Mouse (Mus musculus) limb, embryonic 14.5 days (tissue): ENCODE data around the gene Vcan. TPM values are rescaled to one million over a fixed set of nuclear protein-coding genes. Genes with fewer than 3 reads are reported as not detected.

Source experiments
- ATAC-seq: fragments of 200-750 bp; cut with Nextera tagmentation; 2 replicates; pipeline ENCODE4 v1.8.0; 2017; ENCODE audit warnings: low read depth, moderate number of reproducible peaks, moderate TSS enrichment; ENCODE audit not compliant: low FRiP score
- DNase-seq: peaks from one replicate; pipeline ENCODE4 v3.0.0-alpha.2; 2015; ENCODE audit warnings: low spot score
- H3K27ac ChIP-seq: fragments of 300-500 bp; sonication (generic); replicated peaks from 2 replicates; pipeline ENCODE4 v1.5.1; 2014; ENCODE audit warnings: low read depth, mild to moderate bottlenecking, low read length, moderate library complexity, mixed read lengths
- H3K27me3 ChIP-seq: fragments of 300-500 bp; sonication (generic); 2 replicates; pipeline ENCODE4 v1.6.1; 2014; ENCODE audit warnings: low read length, mixed read lengths; ENCODE audit not compliant: control insufficient read depth, insufficient read depth
- H3K36me3 ChIP-seq: fragments of 300-500 bp; sonication (generic); 2 replicates; pipeline ENCODE4 v1.6.1; 2014; ENCODE audit warnings: mild to moderate bottlenecking, low read length, moderate library complexity, mixed read lengths; ENCODE audit not compliant: control insufficient read depth, insufficient read depth
- H3K4me1 ChIP-seq: fragments of 300-500 bp; sonication (generic); 2 replicates; pipeline ENCODE4 v1.6.1; 2014; ENCODE audit warnings: antibody characterized with exemption, low read length, mixed read lengths; ENCODE audit not compliant: control insufficient read depth, insufficient read depth
- H3K4me2 ChIP-seq: fragments of 300-500 bp; sonication (generic); replicated peaks from 2 replicates; pipeline ENCODE4 v1.6.1; 2014; ENCODE audit warnings: low read depth, mild to moderate bottlenecking, low read length, moderate library complexity; ENCODE audit not compliant: severe bottlenecking
- H3K4me3 ChIP-seq: fragments of 300-500 bp; sonication (generic); replicated peaks from 2 replicates; pipeline ENCODE4 v1.5.1; 2014; ENCODE audit warnings: low read length
- H3K9ac ChIP-seq: fragments of 300-500 bp; sonication (generic); 2 replicates; pipeline ENCODE4 v1.6.1; 2014; ENCODE audit warnings: mild to moderate bottlenecking, low read depth, low read length, moderate library complexity; ENCODE audit not compliant: severe bottlenecking
- H3K9me3 ChIP-seq: fragments of 300-500 bp; sonication (generic); 2 replicates; pipeline ENCODE4 v1.6.1; 2016; ENCODE audit warnings: low read length; ENCODE audit not compliant: control insufficient read depth
- POLR2A ChIP-seq: fragments of 200-500 bp; IDR thresholded peaks from 2 replicates; pipeline ENCODE4 v1.8.0; 2012; ENCODE audit warnings: inconsistent platforms, mild to moderate bottlenecking, moderate library complexity, borderline replicate concordance; ENCODE audit not compliant: insufficient read depth, insufficient read length; ENCODE audit errors: extremely low read depth
- WGBS: fragments of 180-500 bp; shearing (Covaris S2); extraction: QIAGEN DNeasy Blood & Tissue Kit; methylation state at CpG from one replicate; pipeline ENCODE4 v1.1.7; 2014; 5-methylcytosine and 5-hydroxymethylcytosine counted together
- polyA plus RNA-seq, 2 experiments: library from polyadenylated mRNA; depleted of rRNA in 1 of 2; stranded (reverse) in 1 of 2; unstranded in 1 of 2; fragments of >200 nt; fragmentation: Nextera tagmentation in 1 of 2; extraction: Ambion mirVana in 1 of 2; gene quantifications; 2 replicates each; pipeline versions ENCODE4 v1.2.1 to v1.2.3; 2012 to 2014

Vcan gene
- polyA plus RNA-seq, 2 experiments = 116 to 208 TPM

DNA sequence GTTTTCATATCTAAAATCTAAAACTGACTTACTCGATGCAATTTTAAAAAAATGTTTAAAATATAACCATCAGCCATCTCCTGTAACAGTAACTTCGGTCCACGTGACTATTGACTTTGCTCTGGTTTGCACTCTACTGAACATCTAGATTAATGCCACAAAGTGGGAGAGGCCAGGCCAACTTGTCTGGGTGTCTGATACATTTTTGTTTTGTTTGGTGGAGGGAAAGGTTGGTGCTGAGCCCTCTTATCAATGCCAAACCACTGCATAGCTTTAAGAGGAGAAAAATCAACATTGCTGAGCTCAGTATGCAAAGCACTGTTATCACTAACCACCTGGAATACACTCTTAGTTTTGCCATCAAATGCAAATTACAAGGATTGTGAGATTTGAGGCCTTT is 58.8 kb downstream of the Vcan start:
- Histone ChIP-seq H3K4me3 (no peak overlapping the region), H3K36me3 (peaks cover 76% of the 10 kb centered on the region), H3K27ac (no peak overlapping the region), H3K9me3 (no peaks in the 10 kb centered on the region), H3K9ac (no peak overlapping the region), H3K4me1 (no peaks in the 10 kb centered on the region), H3K4me2 (no peak overlapping the region), H3K27me3 (no peaks in the 10 kb centered on the region)
- ATAC-seq = no peak
- no peak for TF ChIP-seq POLR2A
- DNase-seq = no peak
- 92% methylated on average over 3 of the region's 3 CpGs for WGBS

- Histone ChIP-seq H3K36me3 (peaks cover 72% of the 10 kb centered on the region), H3K4me3 (no peak overlapping the region), H3K27me3 (no peaks in the 10 kb centered on the region), H3K27ac (no peak overlapping the region), H3K9ac (no peak overlapping the region), H3K4me1 (no peaks in the 10 kb centered on the region), H3K9me3 (no peaks in the 10 kb centered on the region), H3K4me2 (no peak overlapping the region)
- 81% methylated on average over 7 of the region's 7 CpGs for WGBS
- ATAC-seq (no peak), DNase-seq (no peak)
- no peak for TF ChIP-seq POLR2A
Measured at GRCm38 (mm10) chr13:89682254-89682653, 60.1 kb downstream of the Vcan start.

GRCm38 (mm10) chr13:89679756-89680155 is 62.6 kb downstream of the Vcan start:
- Histone ChIP-seq H3K4me2 (no peak overlapping the region), H3K4me1 (no peaks in the 10 kb centered on the region), H3K27ac (no peak overlapping the region), H3K9ac (no peak overlapping the region), H3K4me3 (no peak overlapping the region), H3K27me3 (no peaks in the 10 kb centered on the region), H3K36me3 (peaks cover 84% of the 10 kb centered on the region), H3K9me3 (no peaks in the 10 kb centered on the region)
- ATAC-seq = no peak
- TF ChIP-seq POLR2A = no peak
- WGBS = 93% methylated on average over 6 of the region's 6 CpGs
- DNase-seq = no peak

GRCm38 (mm10) chr13:89670505-89670904 is 71.8 kb downstream of the Vcan start:
- no peak for TF ChIP-seq POLR2A
- 69% methylated on average over 3 of the region's 3 CpGs for WGBS
- H3K4me3 ChIP-seq = no peak overlapping the region
- H3K27me3 ChIP-seq = no peaks in the 10 kb centered on the region
- DNase-seq = no peak
- no peak overlapping the region for H3K9ac ChIP-seq
- H3K4me1 ChIP-seq = peaks cover 16% of the 10 kb centered on the region; the same call in 1 of the 2 replicates
- ATAC-seq = no peak
- no peak overlapping the region for H3K4me2 ChIP-seq
- H3K27ac ChIP-seq = no peak overlapping the region
- H3K9me3 ChIP-seq = no peaks in the 10 kb centered on the region
- peaks cover 62% of the 10 kb centered on the region for H3K36me3 ChIP-seq

DNA sequence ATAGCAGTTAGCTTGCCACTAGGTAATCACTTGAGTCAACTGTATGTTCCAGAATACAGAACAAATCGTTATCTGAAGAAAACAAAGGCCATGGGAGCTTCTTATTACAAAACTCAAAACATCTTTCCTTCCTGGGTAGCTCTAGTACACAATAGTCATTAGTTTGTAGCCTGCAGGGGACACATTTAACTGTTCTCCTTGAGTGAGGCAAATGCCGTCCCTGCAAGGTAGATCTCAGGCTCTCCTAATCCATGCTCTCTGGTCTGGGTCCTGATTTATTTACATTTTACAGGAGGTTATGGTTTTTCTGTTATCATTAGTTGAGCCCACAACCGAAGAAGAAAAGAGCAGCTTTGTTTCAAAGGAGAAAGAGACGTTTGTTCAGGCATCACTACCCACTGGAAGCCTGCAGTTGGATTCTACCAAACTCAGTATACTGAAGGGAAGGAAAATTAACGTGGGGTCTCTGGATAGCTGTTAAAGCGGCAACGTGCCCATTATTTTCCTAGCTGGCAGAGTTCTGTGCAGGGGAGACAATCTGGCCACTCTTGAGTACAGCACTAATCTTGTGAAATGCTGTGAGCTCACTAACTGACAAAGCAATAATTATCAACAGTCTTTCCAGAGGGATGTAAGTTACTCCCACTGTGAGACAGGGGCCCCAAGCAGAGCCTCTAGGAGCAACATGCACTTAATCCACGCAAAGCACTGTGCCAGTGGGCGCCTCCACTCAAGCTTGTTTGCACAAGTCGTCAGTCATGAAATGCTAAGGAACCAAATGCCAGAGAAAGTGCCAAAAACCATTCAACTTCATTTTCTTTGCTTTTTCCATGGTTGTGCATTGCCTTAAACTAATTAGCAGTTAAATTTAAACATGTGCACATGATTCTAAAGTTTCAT is 73.1 kb downstream of the Vcan start:
- H3K27me3 ChIP-seq = no peaks in the 10 kb centered on the region
- 25% methylated on average over 10 of the region's 10 CpGs for WGBS
- DNase-seq = peak; percentile 39
- TF ChIP-seq POLR2A = no peak
- peaks cover 53% of the 10 kb centered on the region for H3K36me3 ChIP-seq
- no peaks in the 10 kb centered on the region for H3K9me3 ChIP-seq
- peak; percentile 32; the same call in 1 of the 2 replicates for ATAC-seq
- H3K27ac ChIP-seq = peak overlapping the region; percentile 56
- no peak overlapping the region for H3K9ac ChIP-seq
- H3K4me1 ChIP-seq = peaks cover 16% of the 10 kb centered on the region; the same call in 1 of the 2 replicates
- no peak overlapping the region for H3K4me2 ChIP-seq
- H3K4me3 ChIP-seq = no peak overlapping the region
